Mouse (Mus musculus): ENCODE measurements at regions not wholly inside any gene's neighbourhood (a gene's known extent, or its start where the extent isn't known, plus 50 kb on each side); places are given as distances from the start of the nearest gene placed in this dataset.

DNA sequence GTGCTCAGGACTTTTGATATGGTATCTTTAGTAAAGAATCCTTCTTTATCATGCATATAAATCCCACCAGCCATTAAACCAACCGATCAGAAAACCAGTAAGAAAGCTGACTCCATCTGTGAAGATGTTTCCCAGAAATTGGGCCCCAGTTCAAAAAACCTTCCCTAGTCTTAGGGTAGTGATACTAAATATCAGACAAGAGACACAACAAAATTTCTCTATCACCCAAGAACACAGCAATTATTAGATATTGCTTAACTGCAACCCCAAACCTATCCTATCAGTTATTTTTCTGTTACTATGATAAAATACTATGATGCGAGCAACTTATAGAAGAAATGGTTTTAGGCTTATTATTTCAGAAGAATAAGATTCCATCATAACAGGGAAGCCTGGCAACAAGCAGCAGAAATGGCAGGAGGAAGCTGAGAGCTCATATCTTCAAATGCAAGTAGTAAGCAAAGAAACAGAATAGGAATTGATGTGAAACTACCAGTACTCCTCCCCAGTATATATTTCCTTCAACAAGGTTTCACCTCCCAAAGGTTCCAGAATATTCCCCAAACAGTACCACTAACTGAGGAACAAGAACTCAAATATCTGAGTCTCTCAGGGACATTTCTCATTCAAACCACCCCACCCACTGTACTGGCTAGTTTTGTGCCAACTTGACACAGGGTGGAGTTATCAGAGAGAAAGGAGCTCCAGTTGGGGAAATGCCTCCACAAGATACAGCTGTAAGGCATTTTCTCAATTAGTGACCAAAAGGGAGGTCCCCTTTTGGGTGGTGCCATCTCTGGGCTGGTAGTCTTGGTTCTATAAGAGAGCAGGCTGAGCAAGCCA, 234.1 kb downstream of the Tex13c3 start:
- no peak overlapping the region for H3K9ac ChIP-seq (ENCODE audit: low read length)
- no peaks in the 10 kb centered on the region for H3K27me3 ChIP-seq (ENCODE audit: control insufficient read depth, insufficient read depth, low read length)
- H3K4me1 ChIP-seq (ENCODE audit: control insufficient read depth, insufficient read depth, low read length), result no peaks in the 10 kb centered on the region
- no peak for ATAC-seq (ENCODE audit: insufficient read depth, low FRiP score)
- no peak overlapping the region for H3K4me2 ChIP-seq (ENCODE audit: low read depth, low read length)
- 86% methylated on average over 2 of the region's 2 CpGs for WGBS
- no peaks in the 10 kb centered on the region for H3K36me3 ChIP-seq (ENCODE audit: control insufficient read depth, insufficient read depth, low read length)
- no peak overlapping the region for H3K27ac ChIP-seq (ENCODE audit: low read length)
- H3K4me3 ChIP-seq (replicated peaks; ENCODE audit: low read length), result no peak overlapping the region
- H3K9me3 ChIP-seq (replicated peaks; ENCODE audit: control insufficient read depth, low read length), result no peaks in the 10 kb centered on the region

DNA sequence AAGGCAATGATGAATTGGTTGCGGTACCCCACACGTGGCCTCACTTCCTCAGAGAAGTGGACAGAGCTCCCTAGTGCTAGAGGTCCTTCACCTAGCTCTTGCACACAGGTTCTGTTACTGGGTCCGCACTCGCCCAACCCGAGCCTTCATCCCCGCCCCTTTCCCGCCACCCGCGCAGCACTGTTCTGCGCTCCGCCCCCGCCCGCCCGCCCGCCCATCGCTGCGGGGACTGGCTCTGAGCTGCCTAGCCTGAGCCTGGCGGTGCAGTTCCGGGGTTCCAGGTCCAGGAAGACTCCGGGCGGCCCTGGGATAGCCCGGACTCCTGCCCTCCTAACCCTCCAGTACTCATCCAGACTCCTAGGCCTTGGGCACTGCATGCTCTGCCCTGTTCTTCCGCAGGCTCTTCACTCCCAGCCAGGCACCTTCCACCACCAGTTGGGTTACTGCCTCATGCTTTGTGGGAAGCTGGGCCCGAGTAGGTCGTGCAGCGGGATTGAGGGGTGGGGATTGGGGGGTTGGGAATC, 243.3 kb downstream of the Tex13c3 start:
- Histone ChIP-seq H3K9me3 (replicated peaks; ENCODE audit: control insufficient read depth, low read length) (no peaks in the 10 kb centered on the region), H3K9ac (ENCODE audit: low read length) (peak overlapping the region; percentile 66), H3K36me3 (ENCODE audit: control insufficient read depth, insufficient read depth, low read length) (no peaks in the 10 kb centered on the region), H3K27ac (ENCODE audit: low read length) (no peak overlapping the region), H3K4me3 (replicated peaks; ENCODE audit: low read length) (peak overlapping the region; percentile 55), H3K4me2 (ENCODE audit: low read depth, low read length) (peak overlapping the region; percentile 67), H3K4me1 (ENCODE audit: control insufficient read depth, insufficient read depth, low read length) (no peaks in the 10 kb centered on the region; the same call in 1 of the 2 replicates), H3K27me3 (ENCODE audit: control insufficient read depth, insufficient read depth, low read length) (no peaks in the 10 kb centered on the region)
- peak; percentile 93 for ATAC-seq (ENCODE audit: insufficient read depth, low FRiP score)
- WGBS, result 5% methylated on average over 13 of the region's 26 CpGs

DNA sequence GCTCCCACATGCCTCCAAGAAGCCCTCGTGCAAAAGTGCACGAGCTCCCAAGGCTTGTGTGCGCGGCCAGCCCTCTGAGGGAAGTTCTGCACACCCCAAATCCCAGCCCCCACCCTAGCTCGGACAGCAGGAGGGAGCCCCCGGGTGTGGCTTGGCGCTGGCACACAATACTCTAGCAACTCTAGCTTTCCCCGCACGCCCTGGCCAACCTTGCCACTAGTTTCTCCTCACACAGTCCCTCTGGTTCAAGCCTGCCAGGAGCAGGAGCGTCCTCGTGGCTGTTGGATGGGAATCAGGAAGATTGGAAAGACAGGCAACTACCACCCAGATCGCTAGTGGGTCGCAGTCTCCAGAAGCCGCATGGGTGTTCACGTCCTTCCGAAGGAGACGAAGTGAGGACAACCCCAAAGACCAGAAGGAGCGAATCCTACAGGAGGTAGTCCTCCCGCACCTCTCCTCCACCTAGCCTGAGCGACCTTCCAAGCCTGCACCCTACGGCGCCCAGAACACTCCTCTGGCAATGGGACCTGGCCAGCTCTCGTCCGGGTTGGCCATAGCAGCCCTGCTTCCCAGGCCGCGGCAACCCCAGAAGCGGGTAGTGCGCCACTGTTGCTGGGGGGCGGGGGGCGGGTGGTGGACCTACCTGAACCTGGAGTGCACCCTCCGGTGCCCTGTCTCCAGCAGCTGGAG, 243.9 kb downstream of the Tex13c3 start:
- Histone ChIP-seq H3K4me2 (ENCODE audit: low read depth, low read length) (peak overlapping the region; percentile 67), H3K27me3 (ENCODE audit: control insufficient read depth, insufficient read depth, low read length) (no peaks in the 10 kb centered on the region), H3K9ac (ENCODE audit: low read length) (peak overlapping the region; percentile 66), H3K4me3 (replicated peaks; ENCODE audit: low read length) (peak overlapping the region; percentile 55), H3K9me3 (replicated peaks; ENCODE audit: control insufficient read depth, low read length) (no peaks in the 10 kb centered on the region), H3K36me3 (ENCODE audit: control insufficient read depth, insufficient read depth, low read length) (no peaks in the 10 kb centered on the region), H3K4me1 (ENCODE audit: control insufficient read depth, insufficient read depth, low read length) (no peaks in the 10 kb centered on the region; the same call in 1 of the 2 replicates), H3K27ac (ENCODE audit: low read length) (no peak overlapping the region)
- WGBS, result 17% methylated on average over 29 of the region's 31 CpGs
- peak; percentile 76; the same call in 1 of the 2 replicates for ATAC-seq (ENCODE audit: insufficient read depth, low FRiP score)

DNA sequence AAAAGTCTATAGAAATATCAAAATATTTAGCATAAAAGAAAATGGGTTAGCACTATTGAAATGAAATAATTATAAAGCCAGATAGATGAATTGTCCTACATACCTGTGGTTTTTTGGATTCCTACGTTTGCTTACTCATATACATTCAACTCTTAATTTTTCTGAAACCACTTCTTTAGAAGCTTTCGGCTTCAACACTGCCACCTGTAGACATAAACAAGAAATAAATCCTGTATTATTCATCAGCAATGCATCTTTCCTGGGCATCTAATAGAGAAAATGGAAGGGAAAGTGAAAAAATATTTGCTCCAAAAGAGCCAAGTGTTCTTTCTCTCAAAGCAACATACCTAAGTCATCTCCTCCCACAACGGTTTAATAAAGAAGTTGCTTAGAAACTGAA, 245.7 kb downstream of the Tex13c3 start:
- no peaks in the 10 kb centered on the region for H3K27me3 ChIP-seq (ENCODE audit: control insufficient read depth, insufficient read depth, low read length)
- no peak overlapping the region for H3K4me3 ChIP-seq (replicated peaks; ENCODE audit: low read length)
- WGBS, result 59% methylated on average over 3 of the region's 3 CpGs
- no peak overlapping the region for H3K27ac ChIP-seq (ENCODE audit: low read length)
- H3K4me2 ChIP-seq (ENCODE audit: low read depth, low read length), result no peak overlapping the region
- H3K4me1 ChIP-seq (ENCODE audit: control insufficient read depth, insufficient read depth, low read length), result no peaks in the 10 kb centered on the region; the same call in 1 of the 2 replicates
- no peaks in the 10 kb centered on the region for H3K36me3 ChIP-seq (ENCODE audit: control insufficient read depth, insufficient read depth, low read length)
- ATAC-seq (ENCODE audit: insufficient read depth, low FRiP score), result no peak
- H3K9ac ChIP-seq (ENCODE audit: low read length), result no peak overlapping the region
- H3K9me3 ChIP-seq (replicated peaks; ENCODE audit: control insufficient read depth, low read length), result no peaks in the 10 kb centered on the region

DNA sequence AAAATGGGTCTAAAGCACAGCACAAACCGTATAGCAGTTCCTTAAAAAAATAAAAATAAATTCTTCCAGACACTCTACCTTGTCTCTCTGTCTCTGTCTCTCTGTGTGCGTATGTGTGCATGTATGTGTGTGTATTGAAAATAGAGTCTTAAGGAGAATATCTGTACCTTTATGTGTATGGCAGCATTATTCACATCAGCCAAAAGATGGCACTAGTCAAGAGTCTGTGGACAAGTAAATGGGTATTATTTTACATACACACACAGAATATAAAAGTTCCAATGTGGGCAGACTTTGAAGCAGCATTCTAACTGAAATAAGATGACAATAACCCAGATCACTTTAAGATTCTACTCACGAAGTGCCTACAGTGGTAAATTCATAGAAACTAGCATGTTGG, 249.3 kb downstream of the Tex13c3 start:
- no peaks in the 10 kb centered on the region for H3K4me1 ChIP-seq (ENCODE audit: control insufficient read depth, insufficient read depth, low read length)
- H3K9me3 ChIP-seq (replicated peaks; ENCODE audit: control insufficient read depth, low read length), result no peaks in the 10 kb centered on the region
- no peaks in the 10 kb centered on the region for H3K36me3 ChIP-seq (ENCODE audit: control insufficient read depth, insufficient read depth, low read length)
- no peaks in the 10 kb centered on the region for H3K27me3 ChIP-seq (ENCODE audit: control insufficient read depth, insufficient read depth, low read length)
- H3K9ac ChIP-seq (ENCODE audit: low read length), result no peak overlapping the region
- no peak overlapping the region for H3K4me3 ChIP-seq (replicated peaks; ENCODE audit: low read length)
- WGBS, result 70% methylated on average over 3 of the region's 3 CpGs
- H3K27ac ChIP-seq (ENCODE audit: low read length), result no peak overlapping the region
- H3K4me2 ChIP-seq (ENCODE audit: low read depth, low read length), result no peak overlapping the region
- no peak for ATAC-seq (ENCODE audit: insufficient read depth, low FRiP score)

DNA sequence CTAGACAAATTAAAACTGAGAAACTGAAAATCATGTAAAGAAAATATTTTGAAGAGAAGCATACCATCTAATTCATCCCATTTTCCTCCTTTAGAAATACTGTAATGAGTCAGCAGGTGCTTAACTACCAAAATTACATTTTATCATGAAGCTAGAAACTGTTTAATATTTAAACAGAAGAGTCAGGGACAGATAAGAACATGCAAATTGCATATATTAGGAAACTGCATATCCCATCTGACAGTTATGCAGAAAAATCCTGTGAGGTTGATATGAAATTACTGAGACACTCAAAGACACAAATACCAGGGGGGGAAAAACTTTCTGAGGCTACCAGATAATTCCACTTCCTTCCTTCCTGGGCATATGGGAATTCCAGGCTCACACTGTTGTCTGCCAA, 257.8 kb downstream of the Tex13c3 start:
- H3K27me3 ChIP-seq (ENCODE audit: control insufficient read depth, insufficient read depth, low read length), result no peaks in the 10 kb centered on the region
- H3K4me3 ChIP-seq (replicated peaks; ENCODE audit: low read length), result no peak overlapping the region
- no peak overlapping the region for H3K4me2 ChIP-seq (ENCODE audit: low read depth, low read length)
- H3K4me1 ChIP-seq (ENCODE audit: control insufficient read depth, insufficient read depth, low read length), result no peaks in the 10 kb centered on the region
- H3K36me3 ChIP-seq (ENCODE audit: control insufficient read depth, insufficient read depth, low read length), result no peaks in the 10 kb centered on the region
- ATAC-seq (ENCODE audit: insufficient read depth, low FRiP score), result no peak
- H3K27ac ChIP-seq (ENCODE audit: low read length), result no peak overlapping the region
- H3K9me3 ChIP-seq (replicated peaks; ENCODE audit: control insufficient read depth, low read length), result no peaks in the 10 kb centered on the region
- no peak overlapping the region for H3K9ac ChIP-seq (ENCODE audit: low read length)

DNA sequence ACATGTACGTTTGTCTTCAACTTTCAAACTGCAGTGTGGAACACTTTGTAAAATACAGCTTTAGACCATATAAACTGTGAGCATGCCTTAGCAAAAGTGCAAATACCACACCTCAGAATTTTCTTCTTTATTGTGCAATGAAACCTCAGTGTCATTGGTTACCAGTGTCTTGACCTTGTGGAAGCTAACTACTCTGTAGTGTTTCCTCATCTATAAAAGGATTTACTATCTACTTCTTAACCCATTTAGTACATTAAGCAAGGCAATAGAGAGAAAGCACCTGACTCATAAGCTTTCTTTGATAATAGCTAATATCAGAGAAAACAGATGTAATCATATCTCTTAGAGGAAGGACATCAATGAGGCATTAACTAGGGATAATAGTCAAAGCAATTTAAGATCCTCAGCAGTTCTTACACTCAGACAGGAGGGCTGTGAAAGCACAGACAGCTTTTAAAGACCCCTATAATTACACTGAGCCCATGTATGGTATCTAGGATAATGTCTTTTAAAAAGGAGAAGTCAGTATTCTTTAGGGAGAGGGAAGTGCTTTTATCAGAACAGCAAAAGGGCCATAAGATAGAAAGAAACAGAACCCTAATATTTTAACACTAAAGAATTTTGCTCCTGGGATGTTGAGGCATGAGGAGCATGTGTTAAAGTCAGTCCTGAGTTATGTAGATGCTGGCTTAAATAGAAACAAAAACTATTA, 260.2 kb downstream of the Tex13c3 start:
- Histone ChIP-seq H3K27me3 (ENCODE audit: control insufficient read depth, insufficient read depth, low read length) (no peaks in the 10 kb centered on the region), H3K4me2 (ENCODE audit: low read depth, low read length) (no peak overlapping the region), H3K4me3 (replicated peaks; ENCODE audit: low read length) (no peak overlapping the region), H3K36me3 (ENCODE audit: control insufficient read depth, insufficient read depth, low read length) (no peaks in the 10 kb centered on the region), H3K27ac (ENCODE audit: low read length) (no peak overlapping the region), H3K4me1 (ENCODE audit: control insufficient read depth, insufficient read depth, low read length) (no peaks in the 10 kb centered on the region), H3K9ac (ENCODE audit: low read length) (no peak overlapping the region), H3K9me3 (replicated peaks; ENCODE audit: control insufficient read depth, low read length) (no peaks in the 10 kb centered on the region)
- no peak for ATAC-seq (ENCODE audit: insufficient read depth, low FRiP score)
- 75% methylated on average over 1 of the region's 1 CpGs for WGBS

- Histone ChIP-seq H3K27ac (ENCODE audit: low read length) (no peak overlapping the region), H3K9ac (ENCODE audit: low read length) (no peak overlapping the region), H3K27me3 (ENCODE audit: control insufficient read depth, insufficient read depth, low read length) (no peaks in the 10 kb centered on the region), H3K9me3 (replicated peaks; ENCODE audit: control insufficient read depth, low read length) (no peaks in the 10 kb centered on the region), H3K4me1 (ENCODE audit: control insufficient read depth, insufficient read depth, low read length) (no peaks in the 10 kb centered on the region), H3K4me3 (replicated peaks; ENCODE audit: low read length) (no peak overlapping the region), H3K4me2 (ENCODE audit: low read depth, low read length) (no peak overlapping the region), H3K36me3 (ENCODE audit: control insufficient read depth, insufficient read depth, low read length) (no peaks in the 10 kb centered on the region)
- 69% methylated on average over 2 of the region's 2 CpGs for WGBS
- no peak for ATAC-seq (ENCODE audit: insufficient read depth, low FRiP score)
Observed at GRCm38 (mm10) chrX:19219727-19220126, 261.4 kb downstream of the Tex13c3 start.

DNA sequence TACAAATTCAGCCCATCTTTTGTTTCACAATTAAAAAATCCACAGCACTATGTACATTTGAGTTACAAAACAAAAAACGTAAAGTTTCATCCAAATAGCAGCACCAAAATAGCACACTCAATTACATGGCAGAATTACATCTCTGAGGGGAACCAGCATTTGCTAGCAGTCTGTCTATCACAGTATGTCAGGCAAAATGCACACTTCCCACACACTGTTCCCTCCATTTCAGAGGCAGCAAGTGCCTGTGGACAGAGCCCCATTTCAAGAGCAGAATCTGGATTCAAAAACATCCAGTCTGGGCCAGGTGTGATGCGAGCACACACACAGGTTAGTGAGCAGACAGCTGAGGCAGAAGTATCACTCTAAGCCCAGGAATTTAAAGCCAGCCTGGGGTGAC, 261.8 kb downstream of the Tex13c3 start:
- Histone ChIP-seq H3K27me3 (ENCODE audit: control insufficient read depth, insufficient read depth, low read length) (no peaks in the 10 kb centered on the region), H3K4me1 (ENCODE audit: control insufficient read depth, insufficient read depth, low read length) (no peaks in the 10 kb centered on the region), H3K4me3 (replicated peaks; ENCODE audit: low read length) (no peak overlapping the region), H3K9ac (ENCODE audit: low read length) (no peak overlapping the region), H3K4me2 (ENCODE audit: low read depth, low read length) (no peak overlapping the region), H3K27ac (ENCODE audit: low read length) (no peak overlapping the region), H3K9me3 (replicated peaks; ENCODE audit: control insufficient read depth, low read length) (no peaks in the 10 kb centered on the region), H3K36me3 (ENCODE audit: control insufficient read depth, insufficient read depth, low read length) (no peaks in the 10 kb centered on the region)
- 89% methylated on average over 2 of the region's 2 CpGs for WGBS
- ATAC-seq (ENCODE audit: insufficient read depth, low FRiP score), result no peak
